Mouse (Mus musculus) intestine, embryonic 15.5 days (tissue): ENCODE results near the gene Chst12. TPM values are rescaled to one million over a fixed set of nuclear protein-coding genes. Genes with fewer than 3 reads are reported as not detected.
"Not testable (repeated sequence)": the region's sequence is repeated elsewhere in the genome, so short reads cannot be mapped to it uniquely, and the experiment has no call there.

Source experiments
- ATAC-seq: fragments of 200-750 bp; cut with Nextera tagmentation; 2 replicates; pipeline ENCODE4 v1.8.0; 2017; ENCODE audit warnings: moderate TSS enrichment, moderate library complexity
- H3K27ac ChIP-seq: fragments of 300-500 bp; sonication (generic); 2 replicates; pipeline ENCODE4 v1.5.1; 2015; ENCODE audit warnings: mild to moderate bottlenecking, inconsistent platforms
- H3K27me3 ChIP-seq: fragments of 300-500 bp; sonication (generic); replicated peaks from 2 replicates; pipeline ENCODE4 v1.6.1; 2015; ENCODE audit warnings: inconsistent platforms
- H3K36me3 ChIP-seq: fragments of 300-500 bp; sonication (generic); 2 replicates; pipeline ENCODE4 v1.6.1; 2015; ENCODE audit warnings: inconsistent platforms
- H3K4me1 ChIP-seq: fragments of 300-500 bp; sonication (generic); replicated peaks from 2 replicates; pipeline ENCODE4 v1.6.1; 2015; ENCODE audit warnings: inconsistent platforms
- H3K4me2 ChIP-seq: fragments of 300-500 bp; sonication (generic); replicated peaks from 2 replicates; pipeline ENCODE4 v1.6.1; 2015; ENCODE audit warnings: mild to moderate bottlenecking, inconsistent platforms
- H3K4me3 ChIP-seq: fragments of 300-500 bp; sonication (generic); replicated peaks from 2 replicates; pipeline ENCODE4 v1.5.1; 2015; ENCODE audit warnings: inconsistent platforms
- H3K9ac ChIP-seq: fragments of 300-500 bp; sonication (generic); 2 replicates; pipeline ENCODE4 v1.6.1; 2015; ENCODE audit warnings: inconsistent platforms
- H3K9me3 ChIP-seq: fragments of 300-500 bp; sonication (generic); 2 replicates; pipeline ENCODE4 v1.6.1; 2016; ENCODE audit warnings: inconsistent platforms
- WGBS: fragments of 180-500 bp; shearing (Covaris S2); methylation state at CpG from one replicate; pipeline ENCODE4 v1.1.7; 2015; 5-methylcytosine and 5-hydroxymethylcytosine counted together
- polyA plus RNA-seq: library from polyadenylated mRNA; unstranded; fragments of >200 nt; fragmentation: Nextera tagmentation; extraction: Ambion mirVana; gene quantifications from 2 replicates; pipeline ENCODE4 v1.2.1, GENCODE M21; 2015

Chst12 gene
- polyA plus RNA-seq = 19.8 and 21.3 TPM in 2 replicates

GRCm38 (mm10) chr5:140505208-140505780 lies at the start of gene Chst12:
TSS of gene Chst12 (plus strand) at chr5:140505550.
- H3K9me3 ChIP-seq = no peaks in the 10 kb centered on the region
- peaks cover 47% of the 10 kb centered on the region for H3K4me1 ChIP-seq
- peak within 1 kb of the TSS; percentile 89 for H3K4me2 ChIP-seq
- WGBS = under 1% methylated on average over 38 of the region's 38 CpGs
- no peaks in the 10 kb centered on the region for H3K36me3 ChIP-seq
- H3K9ac ChIP-seq = peak within 1 kb of the TSS; percentile 68
- peak; percentile 96 for ATAC-seq
- peak within 1 kb of the TSS; percentile 58; the same call in 1 of the 2 replicates for H3K27ac ChIP-seq
- H3K4me3 ChIP-seq = peak within 1 kb of the TSS; percentile 59
- H3K27me3 ChIP-seq = no peaks in the 10 kb centered on the region

GRCm38 (mm10) chr5:140461476-140461875 lies 43.9 kb upstream of the Chst12 start:
- no peak overlapping the region for H3K27ac ChIP-seq
- no peak overlapping the region for H3K9ac ChIP-seq
- H3K4me2 ChIP-seq = no peak overlapping the region
- no peaks in the 10 kb centered on the region for H3K36me3 ChIP-seq
- H3K4me1 ChIP-seq = no peaks in the 10 kb centered on the region
- no peaks in the 10 kb centered on the region for H3K9me3 ChIP-seq
- H3K4me3 ChIP-seq = no peak overlapping the region
- ATAC-seq = no peak
- WGBS = 82% methylated on average over 3 of the region's 3 CpGs
- no peaks in the 10 kb centered on the region for H3K27me3 ChIP-seq

GRCm38 (mm10) chr5:140463151-140463550 lies 42.2 kb upstream of the Chst12 start:
- H3K4me1 ChIP-seq, H3K4me3 ChIP-seq, H3K9ac ChIP-seq, ATAC-seq, H3K36me3 ChIP-seq, H3K9me3 ChIP-seq, H3K27ac ChIP-seq, H3K27me3 ChIP-seq, H3K4me2 ChIP-seq: not testable (repeated sequence)
- 85% methylated on average over 2 of the region's 2 CpGs for WGBS

GRCm38 (mm10) chr5:140464943-140465342 lies 40.4 kb upstream of the Chst12 start:
- Histone ChIP-seq H3K9me3 (no peaks in the 10 kb centered on the region), H3K27me3 (no peaks in the 10 kb centered on the region), H3K4me3 (no peak overlapping the region), H3K36me3 (no peaks in the 10 kb centered on the region), H3K27ac (no peak overlapping the region), H3K4me1 (no peaks in the 10 kb centered on the region), H3K4me2 (no peak overlapping the region), H3K9ac (no peak overlapping the region)
- ATAC-seq = no peak
- 84% methylated on average over 2 of the region's 2 CpGs for WGBS

- WGBS = 79% methylated on average over 3 of the region's 3 CpGs
- Histone ChIP-seq H3K9me3 (no peaks in the 10 kb centered on the region), H3K4me2 (no peak overlapping the region)
Observed at GRCm38 (mm10) chr5:140472336-140472735, 33.0 kb upstream of the Chst12 start.

GRCm38 (mm10) chr5:140481458-140481857 lies 23.9 kb upstream of the Chst12 start:
- no peak overlapping the region for H3K27ac ChIP-seq
- no peak overlapping the region for H3K4me2 ChIP-seq
- H3K36me3 ChIP-seq = no peaks in the 10 kb centered on the region
- no peaks in the 10 kb centered on the region for H3K27me3 ChIP-seq
- H3K9ac ChIP-seq = no peak overlapping the region
- no peaks in the 10 kb centered on the region for H3K4me1 ChIP-seq
- no peak overlapping the region for H3K4me3 ChIP-seq
- WGBS = 68% methylated on average over 4 of the region's 4 CpGs
- H3K9me3 ChIP-seq = no peaks in the 10 kb centered on the region
- ATAC-seq = no peak

More at GRCm38 (mm10) chr5:140472336-140472735, 33.0 kb upstream of the Chst12 start:
- Histone ChIP-seq H3K36me3 (no peaks in the 10 kb centered on the region), H3K4me1 (no peaks in the 10 kb centered on the region), H3K27me3 (no peaks in the 10 kb centered on the region), H3K4me3 (no peak overlapping the region), H3K9ac (no peak overlapping the region), H3K27ac (no peak overlapping the region)
- no peak for ATAC-seq

GRCm38 (mm10) chr5:140491142-140491541 lies 14.2 kb upstream of the Chst12 start:
- H3K9ac ChIP-seq = no peak overlapping the region
- no peak for ATAC-seq
- WGBS = 65% methylated on average over 6 of the region's 6 CpGs
- no peaks in the 10 kb centered on the region for H3K9me3 ChIP-seq
- no peak overlapping the region for H3K27ac ChIP-seq
- H3K4me2 ChIP-seq = no peak overlapping the region
- no peak overlapping the region for H3K4me3 ChIP-seq
- H3K4me1 ChIP-seq = 0 out of 2 replicates have a peak, but pooled peaks cover 3% of the 10 kb centered on the region
- no peaks in the 10 kb centered on the region for H3K36me3 ChIP-seq
- H3K27me3 ChIP-seq = no peaks in the 10 kb centered on the region; the same call in 1 of the 2 replicates

GRCm38 (mm10) chr5:140492684-140493233 lies 12.6 kb upstream of the Chst12 start:
- WGBS = 22% methylated on average over 11 of the region's 11 CpGs
- no peak for ATAC-seq
- Histone ChIP-seq H3K27me3 (no peaks in the 10 kb centered on the region; the same call in 1 of the 2 replicates), H3K9ac (no peak overlapping the region), H3K27ac (no peak overlapping the region), H3K4me1 (0 out of 2 replicates have a peak, but pooled peaks cover 3% of the 10 kb centered on the region), H3K4me3 (no peak overlapping the region), H3K4me2 (no peak overlapping the region), H3K9me3 (no peaks in the 10 kb centered on the region), H3K36me3 (no peaks in the 10 kb centered on the region)

- no peaks in the 10 kb centered on the region for H3K27me3 ChIP-seq
- no peaks in the 10 kb centered on the region for H3K9me3 ChIP-seq
- no peak overlapping the region for H3K4me2 ChIP-seq
- H3K4me3 ChIP-seq = no peak overlapping the region
- H3K4me1 ChIP-seq = peaks cover 8% of the 10 kb centered on the region; the same call in 1 of the 2 replicates
- WGBS = 79% methylated on average over 6 of the region's 6 CpGs
- no peak overlapping the region for H3K9ac ChIP-seq
- no peak overlapping the region for H3K27ac ChIP-seq
- H3K36me3 ChIP-seq = no peaks in the 10 kb centered on the region
- no peak for ATAC-seq
Observed at GRCm38 (mm10) chr5:140498176-140498575, 7.2 kb upstream of the Chst12 start.

- ATAC-seq = no peak
- H3K36me3 ChIP-seq = no peaks in the 10 kb centered on the region
- no peaks in the 10 kb centered on the region for H3K9me3 ChIP-seq
- no peak overlapping the region for H3K27ac ChIP-seq
- H3K27me3 ChIP-seq = no peaks in the 10 kb centered on the region
- 75% methylated on average over 6 of the region's 6 CpGs for WGBS
- no peak overlapping the region for H3K9ac ChIP-seq
- peaks cover 15% of the 10 kb centered on the region for H3K4me1 ChIP-seq
- no peak overlapping the region for H3K4me3 ChIP-seq
- no peak overlapping the region for H3K4me2 ChIP-seq
Observed at GRCm38 (mm10) chr5:140500736-140501135, 4.6 kb upstream of the Chst12 start.

- Histone ChIP-seq H3K27ac (peak overlapping the region; percentile 37; the same call in 1 of the 2 replicates), H3K4me2 (peak overlapping the region; percentile 59), H3K27me3 (no peaks in the 10 kb centered on the region), H3K9ac (peak overlapping the region; percentile 29; the same call in 1 of the 2 replicates), H3K4me1 (peaks cover 27% of the 10 kb centered on the region), H3K9me3 (no peaks in the 10 kb centered on the region), H3K36me3 (no peaks in the 10 kb centered on the region), H3K4me3 (peak overlapping the region; percentile 10)
- 22% methylated on average over 14 of the region's 14 CpGs for WGBS
- no peak for ATAC-seq
Observed at GRCm38 (mm10) chr5:140501982-140502836, 3.1 kb upstream of the Chst12 start.

GRCm38 (mm10) chr5:140502925-140503324 lies 2.4 kb upstream of the Chst12 start:
- not testable (repeated sequence) for H3K27me3 ChIP-seq, H3K9me3 ChIP-seq, H3K36me3 ChIP-seq
- under 1% methylated on average over 12 of the region's 12 CpGs for WGBS
- peaks cover 35% of the 10 kb centered on the region for H3K4me1 ChIP-seq
- peak overlapping the region; percentile 37; the same call in 1 of the 2 replicates for H3K27ac ChIP-seq
- H3K9ac ChIP-seq = peak overlapping the region; percentile 29; the same call in 1 of the 2 replicates
- H3K4me2 ChIP-seq = peak overlapping the region; percentile 59
- peak overlapping the region; percentile 10 for H3K4me3 ChIP-seq
- peak; percentile 32 for ATAC-seq
